In the genomic region with DNA sequence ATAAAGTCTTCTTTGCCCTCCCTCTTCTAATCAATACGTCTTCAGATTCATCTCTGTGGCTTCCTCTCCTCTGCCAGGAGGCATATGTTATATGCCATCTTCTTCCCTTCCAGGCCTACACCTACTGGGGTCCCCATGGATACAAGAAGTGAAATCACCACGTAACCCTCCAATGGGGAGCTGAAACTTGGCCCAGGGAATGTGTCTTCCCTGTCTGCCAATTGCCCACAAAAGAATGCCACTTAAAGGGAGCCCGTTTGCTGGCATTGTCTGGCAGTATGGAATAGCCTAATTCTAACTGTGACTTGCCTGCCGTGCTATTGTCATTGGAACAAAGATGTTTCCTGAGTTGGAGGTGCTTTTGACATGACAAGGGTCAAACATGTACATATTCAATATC, we compare ENCODE assay signal across 17 mouse cellular contexts.
DNase-seq lines count a peak whose midpoint lies in the region; ATAC-seq and TF ChIP-seq lines count a peak whose summit lies in the region.
"Had no signal": no experiment of that assay in that cellular context is flagged by ENCODE, and none has a peak within 500 bp of the region (broad histone marks: within the 10 kb centered on the region; RNA-seq: fewer than 3 reads in every experiment).

No protein-coding gene starts in this region.

- TF ChIP-seq CTCF in hindbrain, postnatal 0 days (IDR thresholded peaks at IDR 0.05; ENCODE audit: low read depth): no peak

- no peak overlapping the region for H3K4me3 ChIP-seq in forebrain, embryonic 14.5 days (ENCODE audit: low read depth, low read length)
- no peak overlapping the region for H3K4me3 ChIP-seq in forebrain, embryonic 16.5 days (replicated peaks; ENCODE audit: low read length)
- H3K4me3 ChIP-seq in hindbrain, postnatal 0 days (ENCODE audit: low read length): no peak overlapping the region
- no peak overlapping the region for H3K4me3 ChIP-seq in hindbrain, embryonic 16.5 days (ENCODE audit: low read length)
- H3K4me3 ChIP-seq: embryonic facial prominence, embryonic 12.5 days; embryonic facial prominence, embryonic 15.5 days; forebrain, embryonic 15.5 days; heart, adult 2 months; heart, embryonic 10.5 days had no signal

- 28% methylated on average over 4 of the region's 4 CpGs for WGBS in forebrain, embryonic 14.5 days
- WGBS in forebrain, embryonic 16.5 days: 30% methylated on average over 4 of the region's 4 CpGs
- WGBS in hindbrain, postnatal 0 days: 16% methylated on average over 4 of the region's 4 CpGs
- WGBS in hindbrain, embryonic 16.5 days: 20% methylated on average over 4 of the region's 4 CpGs

- no peak overlapping the region for H3K27ac ChIP-seq in forebrain, embryonic 14.5 days (ENCODE audit: low read depth, low read length)
- H3K27ac ChIP-seq in forebrain, embryonic 16.5 days (ENCODE audit: low read length): no peak overlapping the region
- no peak overlapping the region for H3K27ac ChIP-seq in hindbrain, postnatal 0 days
- no peak overlapping the region for H3K27ac ChIP-seq in hindbrain, embryonic 16.5 days (ENCODE audit: low read depth, low read length)
- H3K27ac ChIP-seq: embryonic facial prominence, embryonic 12.5 days; embryonic facial prominence, embryonic 15.5 days; forebrain, embryonic 15.5 days; heart, adult 2 months; heart, embryonic 10.5 days had no signal

- ATAC-seq in forebrain, embryonic 14.5 days: no peak
- no peak for ATAC-seq in forebrain, embryonic 16.5 days
- no peak for ATAC-seq in hindbrain, postnatal 0 days
- no peak for ATAC-seq in hindbrain, embryonic 16.5 days
- ATAC-seq: forebrain, embryonic 15.5 days had no signal

- no peaks in the 10 kb centered on the region for H3K27me3 ChIP-seq in forebrain, embryonic 14.5 days (replicated peaks; ENCODE audit: control insufficient read depth, insufficient read depth, low read length)
- no peaks in the 10 kb centered on the region for H3K27me3 ChIP-seq in forebrain, embryonic 16.5 days (replicated peaks; ENCODE audit: control insufficient read depth, insufficient read depth, low read length)
- H3K27me3 ChIP-seq in hindbrain, postnatal 0 days (ENCODE audit: insufficient read depth, low read length): no peaks in the 10 kb centered on the region
- no peaks in the 10 kb centered on the region for H3K27me3 ChIP-seq in hindbrain, embryonic 16.5 days (replicated peaks; ENCODE audit: control insufficient read depth, insufficient read depth, low read length)
- H3K27me3 ChIP-seq: embryonic facial prominence, embryonic 12.5 days; embryonic facial prominence, embryonic 15.5 days; forebrain, embryonic 15.5 days; Patski had no signal

- no peaks in the 10 kb centered on the region for H3K9me3 ChIP-seq in forebrain, embryonic 14.5 days (replicated peaks; ENCODE audit: control insufficient read depth, low read length)
- no peaks in the 10 kb centered on the region for H3K9me3 ChIP-seq in forebrain, embryonic 16.5 days (ENCODE audit: control insufficient read depth, low read length)
- H3K9me3 ChIP-seq in hindbrain, postnatal 0 days (ENCODE audit: low read length): no peaks in the 10 kb centered on the region
- no peaks in the 10 kb centered on the region for H3K9me3 ChIP-seq in hindbrain, embryonic 16.5 days (ENCODE audit: control insufficient read depth, low read length)
- H3K9me3 ChIP-seq: embryonic facial prominence, embryonic 12.5 days; embryonic facial prominence, embryonic 15.5 days; forebrain, embryonic 15.5 days; heart, embryonic 10.5 days had no signal

- peak; percentile 54 for DNase-seq in forebrain, embryonic 14.5 days (ENCODE audit: low spot score)
- DNase-seq in hindbrain, postnatal 0 days (ENCODE audit: low spot score): peak; percentile 16
- peak; percentile 46 for DNase-seq in Muller cell, postnatal 12 days (ENCODE audit: inconsistent ontology term)
- DNase-seq in retina, postnatal 1 day: peak; percentile 17
- DNase-seq in kidney, postnatal 10 days: no peak
- DNase-seq: cerebellum, adult 11 months; cerebellum, adult 2 months; cerebellum, adult 9-11 months; cerebellum, postnatal 25 days had no signal

- H3K36me3 ChIP-seq in forebrain, embryonic 14.5 days (ENCODE audit: control insufficient read depth, insufficient read depth, low read length): no peaks in the 10 kb centered on the region
- H3K36me3 ChIP-seq in forebrain, embryonic 16.5 days (ENCODE audit: control insufficient read depth, insufficient read depth): no peaks in the 10 kb centered on the region
- no peaks in the 10 kb centered on the region for H3K36me3 ChIP-seq in hindbrain, postnatal 0 days (ENCODE audit: insufficient read depth, low read length)
- no peaks in the 10 kb centered on the region for H3K36me3 ChIP-seq in hindbrain, embryonic 16.5 days (ENCODE audit: control insufficient read depth, insufficient read depth, low read length)
- H3K36me3 ChIP-seq: embryonic facial prominence, embryonic 12.5 days; embryonic facial prominence, embryonic 15.5 days; forebrain, embryonic 15.5 days; heart, embryonic 10.5 days had no signal

- H3K4me2 ChIP-seq in forebrain, embryonic 14.5 days (ENCODE audit: low read length): no peak overlapping the region
- no peak overlapping the region for H3K4me2 ChIP-seq in forebrain, embryonic 16.5 days (ENCODE audit: low read length)
- no peak overlapping the region for H3K4me2 ChIP-seq in hindbrain, postnatal 0 days (ENCODE audit: low read depth, low read length)
- no peak overlapping the region for H3K4me2 ChIP-seq in hindbrain, embryonic 16.5 days (ENCODE audit: low read length)
- H3K4me2 ChIP-seq: embryonic facial prominence, embryonic 12.5 days; embryonic facial prominence, embryonic 15.5 days; forebrain, embryonic 15.5 days had no signal

- H3K9ac ChIP-seq in forebrain, embryonic 14.5 days (ENCODE audit: low read length): no peak overlapping the region
- no peak overlapping the region for H3K9ac ChIP-seq in forebrain, embryonic 16.5 days (replicated peaks; ENCODE audit: low read depth, low read length)
- no peak overlapping the region for H3K9ac ChIP-seq in hindbrain, postnatal 0 days (replicated peaks; ENCODE audit: low read length)
- H3K9ac ChIP-seq in hindbrain, embryonic 16.5 days (ENCODE audit: low read depth, low read length): no peak overlapping the region
- H3K9ac ChIP-seq: embryonic facial prominence, embryonic 12.5 days; embryonic facial prominence, embryonic 15.5 days; forebrain, embryonic 15.5 days had no signal

- no peaks in the 10 kb centered on the region for H3K4me1 ChIP-seq in forebrain, embryonic 14.5 days (ENCODE audit: control insufficient read depth, insufficient read depth, low read length)
- peaks cover 5% of the 10 kb centered on the region; the same call in 1 of the 2 replicates for H3K4me1 ChIP-seq in forebrain, embryonic 16.5 days (replicated peaks; ENCODE audit: control insufficient read depth, insufficient read depth, low read length)
- no peaks in the 10 kb centered on the region for H3K4me1 ChIP-seq in hindbrain, postnatal 0 days (ENCODE audit: insufficient read depth, low read length)
- H3K4me1 ChIP-seq in hindbrain, embryonic 16.5 days (ENCODE audit: control insufficient read depth, insufficient read depth, low read depth, low read length): no peaks in the 10 kb centered on the region
- H3K4me1 ChIP-seq: embryonic facial prominence, embryonic 12.5 days; embryonic facial prominence, embryonic 15.5 days; heart, embryonic 10.5 days had no signal
